Mouse (Mus musculus) c-Kit-negative CD71-positive TER-119-positive erythroid progenitor cells, embryonic 14.5 days (primary cell): Measurements from ENCODE around the gene Crocc2.

ENCODE experiments used
- DNase-seq: peaks from one replicate; pipeline ENCODE4 v3.0.0-alpha.2; 2013; ENCODE audit warnings: low read depth, low spot score

Gene Crocc2

GRCm38 (mm10) chr1:93271751-93272150 is 103.2 kb downstream of the Crocc2 start:
- no peak for DNase-seq

- no peak for DNase-seq
Observed at GRCm38 (mm10) chr1:93272409-93272821, 103.9 kb downstream of the Crocc2 start.

GRCm38 (mm10) chr1:93275561-93275960 is 107.0 kb downstream of the Crocc2 start:
- no peak for DNase-seq

- DNase-seq = no peak
Observed at GRCm38 (mm10) chr1:93277041-93277440, 108.5 kb downstream of the Crocc2 start.
